Mouse (Mus musculus): Measurements from ENCODE around the gene Disp1.

The Disp1 gene

DNA sequence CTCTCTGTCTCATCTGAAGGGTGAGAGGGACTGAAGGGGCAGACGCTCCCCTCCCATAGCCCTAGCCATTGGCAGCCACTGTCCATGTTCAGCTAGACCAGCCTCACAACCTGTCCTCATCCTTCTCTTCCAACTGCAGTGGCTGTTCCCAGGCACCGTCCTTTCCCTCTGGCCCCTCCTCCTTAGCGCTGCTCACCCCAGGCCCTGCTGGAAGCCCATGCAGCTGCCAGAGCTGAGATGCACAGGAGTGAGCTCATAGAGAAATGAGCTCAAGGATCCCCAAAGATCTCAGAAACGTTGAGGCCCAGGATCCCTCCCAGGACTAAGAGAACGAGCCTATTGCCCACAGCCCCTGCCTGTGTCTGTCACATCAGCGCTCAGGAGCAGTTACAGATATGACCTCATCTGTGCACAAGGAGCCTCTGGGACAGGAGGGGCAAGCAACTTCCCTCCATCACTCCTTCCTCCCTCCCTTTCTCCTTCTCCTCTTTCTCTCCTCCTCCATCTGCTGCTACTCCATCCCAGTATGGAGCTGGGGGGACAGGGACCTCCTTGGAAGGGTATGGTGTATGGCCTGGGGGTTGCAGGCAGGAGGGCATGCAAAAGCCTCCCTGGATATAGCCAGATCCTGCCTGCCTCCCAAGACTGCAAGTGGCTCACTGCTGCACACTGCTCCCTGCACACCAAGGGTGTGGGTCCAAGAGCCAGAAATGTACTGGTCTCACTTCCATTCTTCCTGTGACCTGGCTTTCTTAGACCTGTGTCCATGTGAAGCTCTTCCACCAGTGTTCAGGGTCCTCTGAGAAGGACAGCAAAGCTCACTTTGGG lies 181.2 kb downstream of the Disp1 start:
- no peak for TF ChIP-seq GATA4 (IDR thresholded peaks at IDR 0.05; ENCODE audit: insufficient replicate concordance, low read length)

DNA sequence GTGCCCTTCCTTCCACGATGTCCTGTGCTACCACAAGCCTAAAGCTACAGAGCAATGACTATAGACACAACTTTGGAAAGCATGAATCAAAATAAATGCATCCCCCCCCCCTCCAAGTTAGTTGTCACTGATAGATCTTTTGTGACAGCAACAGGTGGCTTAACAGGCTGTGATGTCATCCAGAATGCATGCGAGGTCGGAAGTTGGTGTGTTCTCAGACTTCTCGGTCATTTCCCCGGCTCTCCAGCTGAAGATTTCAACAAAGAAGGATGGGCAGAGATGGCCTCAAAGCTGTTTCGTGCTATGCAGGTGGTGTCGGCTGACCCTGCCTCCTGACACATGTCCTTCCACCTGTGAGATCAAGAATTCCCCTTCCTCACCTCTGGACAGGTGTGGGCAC lies 181.9 kb downstream of the Disp1 start:
- no peak for TF ChIP-seq GATA4 (IDR thresholded peaks at IDR 0.05; ENCODE audit: insufficient replicate concordance, low read length)

All from liver, adult (tissue).